Mouse (Mus musculus) thymus, postnatal 25 days (tissue): ENCODE measurements around the gene Zfp418.
"Not testable (repeated sequence)": the region's sequence is repeated elsewhere in the genome, so short reads cannot be mapped to it uniquely, and the experiment has no call there.

Experiments
- DNase-seq: peaks from one replicate; pipeline ENCODE4 v3.0.0; 2022

Gene Zfp418

DNA sequence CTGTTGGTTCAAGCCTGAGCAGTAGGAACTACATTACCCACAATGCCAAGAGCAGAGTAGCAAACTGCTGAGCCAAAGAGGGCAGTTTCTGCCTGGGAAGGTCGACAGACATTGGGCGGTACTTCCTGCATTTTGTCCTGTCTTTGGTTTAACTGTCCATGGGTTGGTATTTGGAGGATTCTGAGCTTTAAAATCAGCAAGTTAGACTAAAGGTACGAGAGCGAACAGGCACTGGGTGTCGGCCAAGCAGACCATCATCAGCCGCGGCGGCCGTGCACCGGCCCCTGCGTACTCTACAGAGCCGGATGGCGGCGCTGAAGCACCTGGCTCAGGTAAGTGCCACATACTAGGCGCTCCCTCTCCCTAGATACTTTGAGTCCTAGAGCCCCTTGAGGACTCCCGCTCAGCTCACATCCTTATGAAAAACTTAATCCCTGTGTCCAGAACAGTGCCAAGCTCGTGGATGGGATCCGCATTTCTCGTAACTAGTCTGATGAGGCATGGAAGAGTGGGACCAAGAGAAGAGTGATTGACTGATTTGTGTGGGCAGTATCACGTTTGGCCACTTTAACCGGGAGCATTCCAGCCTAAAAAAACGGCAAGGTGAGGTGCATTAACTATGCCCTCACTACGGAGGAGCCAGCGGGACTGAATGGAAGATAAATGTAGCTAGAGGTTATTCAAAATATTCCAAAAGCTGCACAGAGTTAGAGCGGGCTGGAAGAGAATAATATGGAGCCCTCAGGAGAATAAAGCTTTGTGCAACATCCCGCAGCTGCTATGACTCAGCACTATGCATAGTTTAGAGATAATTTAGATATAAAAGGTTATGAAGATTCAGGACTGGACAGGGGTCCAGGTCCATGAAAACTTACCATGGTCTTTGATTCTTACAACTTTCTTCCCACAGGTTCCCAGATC lies at the start of gene Zfp418:
Gene Zfp418, plus strand, starts transcription at position 104 of the 921 bp plus-strand sequence.
- DNase-seq = peak; percentile 31

- no peak for DNase-seq
Measured at GRCm38 (mm10) chr7:7121602-7121980, 49.5 kb upstream of the Zfp418 start.

GRCm38 (mm10) chr7:7130491-7131124 lies 40.5 kb upstream of the Zfp418 start:
- not testable (repeated sequence) for DNase-seq

DNA sequence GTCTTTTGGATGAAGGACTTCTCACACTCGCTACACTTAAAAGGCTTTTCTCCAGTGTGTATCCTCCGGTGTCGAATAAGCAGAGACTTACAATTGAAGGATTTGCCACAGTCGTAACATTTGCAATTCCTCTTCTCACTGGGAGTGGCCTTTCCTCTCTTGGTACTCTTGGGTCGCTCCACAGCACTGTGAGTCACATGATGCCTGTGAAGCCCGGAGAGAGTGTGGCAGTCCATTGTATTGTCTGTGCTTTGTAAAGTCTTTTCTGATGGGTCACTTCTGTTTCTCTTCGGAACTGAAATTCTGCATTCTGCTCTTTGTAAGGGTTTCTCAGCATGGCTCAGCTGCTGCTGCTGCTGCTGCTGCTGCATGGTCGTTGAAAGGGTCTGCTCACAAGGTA lies 38.4 kb upstream of the Zfp418 start:
- DNase-seq = no peak

GRCm38 (mm10) chr7:7136379-7136866 lies 34.7 kb upstream of the Zfp418 start, which contains the start of gene Zfp773:
Gene Zfp773 (minus strand): TSS chr7:7136755.
- peak; percentile 34 for DNase-seq

- DNase-seq = no peak
Measured at GRCm38 (mm10) chr7:7144215-7144614, 26.9 kb upstream of the Zfp418 start.

- DNase-seq = no peak
Measured at GRCm38 (mm10) chr7:7145991-7146608, 25.0 kb upstream of the Zfp418 start.

DNA sequence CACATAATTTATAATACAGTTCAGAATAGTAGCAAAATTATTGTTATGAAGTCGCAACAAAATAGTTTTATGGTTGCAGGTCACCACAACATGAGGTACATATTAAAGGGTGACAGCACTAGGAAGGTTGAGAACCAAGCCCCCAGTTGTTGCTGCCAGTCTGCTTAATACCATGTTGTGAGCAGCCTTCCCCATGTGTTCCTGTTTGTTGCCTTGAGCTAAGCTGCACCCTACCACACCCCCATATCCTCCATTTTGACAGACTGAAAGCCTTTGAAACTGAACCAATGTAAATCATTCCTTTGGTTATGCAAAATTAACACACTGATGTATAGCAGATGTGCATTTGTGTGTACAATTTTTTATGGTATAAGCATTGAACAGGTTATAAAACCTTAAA lies 14.8 kb downstream of the Zfp418 start:
- no peak for DNase-seq

DNA sequence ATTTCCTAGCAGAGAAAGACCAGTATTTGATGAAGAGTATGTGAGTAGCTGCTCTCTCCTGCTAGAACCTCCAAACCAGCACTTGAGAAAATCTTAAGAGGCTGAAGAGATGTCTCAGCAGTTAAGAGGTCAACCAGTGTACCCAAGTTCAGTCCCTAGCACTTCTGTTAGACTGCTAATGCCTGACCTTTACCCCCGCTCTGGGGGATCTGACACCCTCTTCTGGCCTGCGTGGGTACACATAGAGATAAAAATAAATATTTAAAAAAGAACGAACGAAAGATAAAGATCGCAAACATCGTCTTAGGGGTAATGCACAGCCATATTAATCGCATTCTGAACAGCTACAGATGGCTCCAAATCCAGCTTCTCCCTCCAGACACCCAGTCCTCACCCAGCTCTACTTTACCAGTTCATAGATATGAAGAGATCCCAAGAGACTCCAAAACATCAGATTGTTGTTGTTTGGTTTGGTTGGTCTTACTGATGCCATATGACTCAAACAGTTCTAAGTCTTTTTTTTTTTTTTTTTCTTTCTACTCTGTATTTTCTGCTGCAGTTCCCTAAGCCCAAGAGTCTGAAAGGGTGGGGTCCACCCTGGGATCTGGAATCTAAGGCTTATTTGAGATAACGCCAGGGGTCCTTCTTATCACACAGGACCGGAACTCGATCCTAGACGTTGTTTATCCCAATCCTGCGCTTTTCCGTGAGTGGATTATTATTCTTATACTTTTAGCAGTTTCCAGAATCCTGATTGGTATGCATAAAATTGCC lies 16.5 kb downstream of the Zfp418 start:
- no peak for DNase-seq

GRCm38 (mm10) chr7:7188191-7188942 lies 17.2 kb downstream of the Zfp418 start:
- peak; percentile 76 for DNase-seq

- DNase-seq = peak; percentile 58
Measured at GRCm38 (mm10) chr7:7209313-7210151, 38.4 kb downstream of the Zfp418 start, which contains the start of gene Zfp772. Gene Zfp772 (minus strand): TSS chr7:7209998.
